Comparison of ENCODE assay signal across 13 mouse cellular contexts in genomic region chr5:74864540-74865157, GRCm38 (mm10).
DNase-seq lines count a peak whose midpoint lies in the region; ATAC-seq lines count a peak whose summit lies in the region.
"Had no signal": no experiment of that assay in that cellular context is flagged by ENCODE, and none has a peak within 500 bp of the region (broad histone marks: within the 10 kb centered on the region; RNA-seq: fewer than 3 reads in every experiment).

No protein-coding gene starts in this region.

- H3K27ac ChIP-seq in kidney, embryonic 15.5 days, result no peak overlapping the region
- no peak overlapping the region for H3K27ac ChIP-seq in hindbrain, embryonic 11.5 days (ENCODE audit: low read depth, low read length)
- H3K27ac ChIP-seq: neural tube, embryonic 12.5 days had no signal

- no peaks in the 10 kb centered on the region for H3K27me3 ChIP-seq in kidney, embryonic 15.5 days
- no peaks in the 10 kb centered on the region for H3K27me3 ChIP-seq in hindbrain, embryonic 11.5 days (ENCODE audit: control insufficient read depth, insufficient read depth, low read length)
- H3K27me3 ChIP-seq: neural tube, embryonic 12.5 days had no signal

- H3K9ac ChIP-seq in kidney, embryonic 15.5 days, result no peak overlapping the region
- H3K9ac ChIP-seq in hindbrain, embryonic 11.5 days (ENCODE audit: low read depth, low read length), result no peak overlapping the region
- H3K9ac ChIP-seq: liver, postnatal 0 days; neural tube, embryonic 12.5 days had no signal

- H3K36me3 ChIP-seq in kidney, embryonic 15.5 days, result no peaks in the 10 kb centered on the region
- H3K36me3 ChIP-seq in hindbrain, embryonic 11.5 days (ENCODE audit: control insufficient read depth, insufficient read depth, low read length), result no peaks in the 10 kb centered on the region
- H3K36me3 ChIP-seq: neural tube, embryonic 12.5 days had no signal

- 67% methylated on average over 6 of the region's 6 CpGs for WGBS in kidney, embryonic 15.5 days
- WGBS in hindbrain, embryonic 11.5 days, result 85% methylated on average over 6 of the region's 6 CpGs

- H3K4me2 ChIP-seq in kidney, embryonic 15.5 days, result no peak overlapping the region
- H3K4me2 ChIP-seq in hindbrain, embryonic 11.5 days (replicated peaks; ENCODE audit: low read depth, low read length), result no peak overlapping the region
- H3K4me2 ChIP-seq: neural tube, embryonic 12.5 days had no signal

- no peaks in the 10 kb centered on the region for H3K9me3 ChIP-seq in kidney, embryonic 15.5 days (replicated peaks)
- no peaks in the 10 kb centered on the region for H3K9me3 ChIP-seq in hindbrain, embryonic 11.5 days (ENCODE audit: control insufficient read depth, low read length)
- H3K9me3 ChIP-seq: neural tube, embryonic 12.5 days had no signal

- DNase-seq in kidney, adult 11 months, result peak; percentile 50
- peak; percentile 12 for DNase-seq in urinary bladder, postnatal 25 days (ENCODE audit: low spot score)
- DNase-seq in urinary bladder, postnatal 4 days (ENCODE audit: low spot score in 2 of 2), result no peak
- DNase-seq in kidney, postnatal 10 days, result peak; percentile 17
- DNase-seq in hindbrain, embryonic 11.5 days (ENCODE audit: low spot score), result no peak
- DNase-seq: heart, postnatal 4 days; liver; liver, postnatal 0 days; thymus, postnatal 36 days had no signal

- H3K4me3 ChIP-seq in kidney, embryonic 15.5 days (replicated peaks), result no peak overlapping the region
- no peak overlapping the region for H3K4me3 ChIP-seq in hindbrain, embryonic 11.5 days (ENCODE audit: low read depth, low read length)
- H3K4me3 ChIP-seq: neural tube, embryonic 12.5 days had no signal

- H3K4me1 ChIP-seq in kidney, embryonic 15.5 days, result peaks cover 3% of the 10 kb centered on the region; the same call in 1 of the 2 replicates
- H3K4me1 ChIP-seq in hindbrain, embryonic 11.5 days (replicated peaks; ENCODE audit: control insufficient read depth, insufficient read depth, low read length), result no peaks in the 10 kb centered on the region

- no peak for ATAC-seq in kidney, embryonic 15.5 days (replicated peaks; ENCODE audit: low FRiP score)
- ATAC-seq in hindbrain, embryonic 11.5 days (ENCODE audit: low FRiP score), result no peak
- ATAC-seq in megakaryocyte, adult 5-6 weeks (ENCODE audit: poor library complexity, severe bottlenecking), result no peak
- ATAC-seq: forebrain, embryonic 16.5 days; liver, postnatal 0 days had no signal

Comparison
In these comparisons a context has a peak if more than half of its experiments do, and no peak if none do; other contexts are left out.
1. DNase-seq: peak in kidney, adult 11 months (single experiment), urinary bladder, postnatal 25 days (single experiment) and kidney, postnatal 10 days (single experiment); none in urinary bladder, postnatal 4 days (0 of 2) and hindbrain, embryonic 11.5 days (single experiment).